Mouse (Mus musculus) testis, adult 2 months (tissue): Measurements from ENCODE around the gene Trim66.

ENCODE experiments used
- CTCF ChIP-seq: fragments of 200-500 bp; IDR thresholded peaks from 2 replicates; pipeline ENCODE4 v1.5.1; 2012; ENCODE audit warnings: low read depth, mild to moderate bottlenecking, inconsistent platforms, low read length, moderate library complexity; ENCODE audit not compliant: control insufficient read depth, insufficient read depth, insufficient replicate concordance
- POLR2A ChIP-seq: fragments of 200-500 bp; IDR thresholded peaks from 2 replicates; pipeline ENCODE4 v1.6.1; 2012; ENCODE audit warnings: low read depth, mild to moderate bottlenecking, inconsistent platforms, low read length, moderate library complexity; ENCODE audit not compliant: control insufficient read depth

- TF ChIP-seq CTCF (no peak), POLR2A (no peak)
These were observed 23.6 kb upstream of the Trim66 start for GRCm38 (mm10) chr7:109531501-109531900.
